Mouse (Mus musculus) spleen, embryonic (tissue): Measurements from ENCODE around the gene Snf8.

Experiments
- CTCF ChIA-PET: fragments of 350-600 bp; sonication (Branson Sonifier 250); formaldehyde crosslinking; loops from one replicate; lab custom pipeline; 2022; lab: Charles Lee

The Snf8 gene

DNA sequence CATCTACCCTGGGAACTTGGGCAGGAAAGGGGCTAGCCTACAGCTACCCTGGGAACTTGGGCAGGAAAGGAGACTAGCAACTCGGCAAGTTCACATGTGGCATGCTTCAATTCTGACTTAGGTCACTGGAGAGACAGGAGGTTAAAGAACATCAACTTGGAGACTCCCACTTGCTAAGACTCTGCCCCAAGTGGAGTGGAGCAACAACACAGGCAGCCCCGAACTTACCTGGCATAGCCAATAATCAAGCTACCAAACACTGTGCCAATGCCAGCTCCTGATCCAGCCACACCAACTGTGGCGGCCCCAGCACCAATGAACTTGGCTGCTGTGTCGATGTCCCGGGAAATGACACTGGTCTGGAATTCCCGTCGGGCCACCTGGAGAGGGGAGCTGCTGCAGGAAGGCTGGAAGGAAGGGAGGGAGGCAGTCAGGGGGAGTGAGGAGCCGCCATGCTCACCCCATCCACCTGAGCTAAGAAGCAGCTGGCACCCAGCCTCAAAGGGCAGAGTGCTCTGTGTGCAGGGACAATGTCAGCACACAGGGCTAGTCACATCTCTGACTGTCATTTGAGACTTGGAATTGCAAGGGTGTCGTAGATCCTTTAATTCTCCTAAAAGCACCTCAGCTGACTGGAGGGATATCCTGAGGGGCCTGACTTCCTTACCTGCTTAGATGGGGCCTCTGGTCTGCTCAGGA lies 38.8 kb downstream of the Snf8 start:
- CTCF ChIA-PET: no interaction called here

DNA sequence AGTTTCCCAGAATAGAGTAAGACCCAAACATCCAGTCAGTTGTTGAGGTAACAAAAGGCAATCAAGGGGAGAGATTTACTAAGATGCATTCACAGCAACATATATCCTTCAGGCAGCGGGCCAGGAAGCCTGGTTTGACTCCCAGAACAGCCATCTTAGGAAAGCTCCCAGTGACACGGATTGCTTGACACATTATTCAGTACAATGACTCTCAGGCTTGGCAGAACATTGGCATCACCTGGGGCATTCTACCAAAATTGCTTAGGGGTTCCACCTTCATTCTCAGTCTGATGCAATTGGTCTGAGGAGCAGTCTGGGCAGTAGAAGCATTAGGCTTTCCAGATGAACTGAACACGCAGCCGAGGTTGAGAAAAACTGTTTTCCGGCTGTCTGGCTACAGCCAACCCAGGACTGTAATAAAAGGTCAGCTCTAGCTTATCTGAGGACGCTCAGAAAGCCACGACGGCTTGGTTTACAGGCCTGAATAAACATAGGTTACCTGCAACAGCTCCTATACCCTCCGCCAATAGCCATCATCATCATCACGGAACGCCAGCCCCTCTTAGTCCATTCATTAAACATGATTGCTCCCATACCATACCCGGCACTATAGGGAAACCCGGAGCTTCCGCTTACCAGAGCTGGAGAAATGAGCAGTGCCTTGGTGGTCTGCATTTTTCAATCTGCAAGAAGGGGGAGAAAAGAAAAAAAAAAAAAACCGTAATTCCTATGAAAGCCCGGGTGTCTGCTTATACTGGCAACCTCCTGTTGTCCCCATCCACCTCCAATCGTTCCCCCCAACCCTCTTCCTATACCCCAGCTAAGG lies 39.9 kb downstream of the Snf8 start:
- CTCF ChIA-PET: no interaction called here

DNA sequence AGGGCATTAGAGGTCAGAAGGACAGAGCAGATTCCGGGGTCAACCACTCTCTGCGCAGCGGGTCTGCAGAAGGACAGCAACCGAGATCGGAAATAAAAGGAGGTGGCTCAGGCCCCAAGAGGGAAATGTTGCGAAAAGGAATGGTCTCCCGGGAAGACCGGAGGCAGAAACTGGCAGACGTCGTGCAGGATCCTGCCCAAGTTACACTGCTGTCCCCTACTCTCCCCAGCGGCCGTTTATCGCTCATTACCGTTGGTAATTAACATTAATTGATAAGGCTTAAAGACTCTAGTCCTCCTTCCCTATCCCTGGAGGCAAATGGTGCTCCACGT lies 40.5 kb downstream of the Snf8 start:
- CTCF ChIA-PET: no interaction called here

- CTCF ChIA-PET: no interaction called here
These were observed 41.0 kb downstream of the Snf8 start, which contains the start of gene Atp5g1 for GRCm38 (mm10) chr11:96075509-96076220. Gene Atp5g1 (minus strand): TSS chr11:96075670.

GRCm38 (mm10) chr11:96076221-96077105 lies 41.8 kb downstream of the Snf8 start:
- CTCF ChIA-PET: interaction anchor here (0.5 kb wide), 1 partner anchor 242 kb away, joined by 3 read pairs; no protein-coding TSS in a partner anchor

- CTCF ChIA-PET: interaction anchor here (0.7 kb wide), 1 partner anchor 274 kb away, joined by 4 read pairs; no protein-coding TSS in a partner anchor
These were observed 46.1 kb downstream of the Snf8 start for GRCm38 (mm10) chr11:96080736-96081135.

DNA sequence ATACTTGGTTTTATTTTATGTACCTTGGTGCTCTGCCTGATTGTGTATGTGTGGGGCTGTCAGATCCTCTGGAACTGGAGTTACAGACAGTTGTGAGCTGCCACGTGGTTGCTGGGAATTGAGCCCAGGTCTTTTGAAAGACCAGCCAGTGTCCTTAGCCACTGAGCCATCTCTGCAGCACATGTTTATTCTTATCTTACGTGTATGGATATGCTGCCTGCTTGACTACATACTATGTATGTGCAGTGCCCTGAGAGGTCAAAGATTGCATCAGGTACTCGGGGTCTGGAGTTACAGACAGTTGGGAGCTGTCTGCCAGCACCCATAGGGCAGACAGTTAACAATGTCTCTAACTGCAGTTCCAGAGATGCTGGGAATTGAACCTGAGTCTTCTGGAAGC lies 48.0 kb downstream of the Snf8 start:
- CTCF ChIA-PET: interaction anchor here (0.6 kb wide), 1 partner anchor 209 kb away, joined by 4 read pairs; no protein-coding TSS in a partner anchor

GRCm38 (mm10) chr11:96087981-96088380 lies 53.3 kb downstream of the Snf8 start:
- CTCF ChIA-PET: no interaction called here

- CTCF ChIA-PET: no interaction called here
These were observed 56.4 kb downstream of the Snf8 start for GRCm38 (mm10) chr11:96091073-96091472.

GRCm38 (mm10) chr11:96092674-96093291 lies 58.1 kb downstream of the Snf8 start:
- CTCF ChIA-PET: interaction anchor here (0.8 kb wide), 1 partner anchor 23 kb away, joined by 4 read pairs; no protein-coding TSS in a partner anchor

GRCm38 (mm10) chr11:96093361-96093760 lies 58.7 kb downstream of the Snf8 start:
- CTCF ChIA-PET: no interaction called here
